Mouse (Mus musculus) heart, adult 18-20 months (tissue): ENCODE results near the gene Osgep. TPM values are rescaled to one million over a fixed set of nuclear protein-coding genes. Genes with fewer than 3 reads are reported as not detected.

ENCODE experiments used
- DNase-seq, 2 experiments: peaks; one replicate each; pipeline ENCODE4 v3.0.0; 2021 to 2022; ENCODE audit warnings: mixed read lengths in 1 of 2
- total RNA-seq, 2 experiments: library from RNA; stranded (reverse); gene quantifications; 2 replicates each; pipeline ENCODE4 v1.2.3; 2021

Gene Osgep
- total RNA-seq, 2 experiments from 2014 or later = 70.2 to 74.5 TPM

GRCm38 (mm10) chr14:50876236-50876950 lies 48.3 kb downstream of the Osgep start:
- no peak for DNase-seq

DNA sequence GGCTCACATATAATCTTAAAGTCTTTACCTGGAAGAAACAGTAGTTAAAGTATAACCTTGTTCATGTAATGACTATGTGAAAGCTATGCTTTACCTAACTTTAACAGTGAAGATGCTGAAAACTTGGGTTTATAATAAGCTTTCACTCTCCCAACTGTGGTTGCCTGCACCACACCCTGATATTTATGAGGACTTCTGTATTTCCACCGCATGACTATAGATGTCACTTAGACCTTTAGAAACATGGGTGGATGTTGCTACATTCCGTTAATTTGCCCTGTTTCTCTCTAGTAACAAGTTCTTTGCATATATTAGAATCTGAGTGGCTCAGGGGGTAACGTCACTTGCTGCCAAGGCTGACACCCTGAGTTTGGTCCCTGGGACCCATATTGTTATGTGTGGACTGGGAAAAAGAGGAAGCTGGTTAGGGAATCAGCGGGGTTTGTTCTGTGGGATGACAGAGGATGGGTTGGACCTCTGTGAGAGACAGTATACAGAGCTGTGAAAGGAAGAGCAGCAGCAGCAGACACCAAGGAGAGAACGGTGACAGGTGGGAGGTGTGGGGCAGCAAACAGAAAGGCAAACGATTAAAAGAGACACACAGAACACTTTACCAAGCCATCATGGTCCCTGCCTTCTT lies 49.0 kb downstream of the Osgep start:
- DNase-seq = no peak

- no peak for DNase-seq
Observed at GRCm38 (mm10) chr14:50875175-50875574, 49.5 kb downstream of the Osgep start.

DNA sequence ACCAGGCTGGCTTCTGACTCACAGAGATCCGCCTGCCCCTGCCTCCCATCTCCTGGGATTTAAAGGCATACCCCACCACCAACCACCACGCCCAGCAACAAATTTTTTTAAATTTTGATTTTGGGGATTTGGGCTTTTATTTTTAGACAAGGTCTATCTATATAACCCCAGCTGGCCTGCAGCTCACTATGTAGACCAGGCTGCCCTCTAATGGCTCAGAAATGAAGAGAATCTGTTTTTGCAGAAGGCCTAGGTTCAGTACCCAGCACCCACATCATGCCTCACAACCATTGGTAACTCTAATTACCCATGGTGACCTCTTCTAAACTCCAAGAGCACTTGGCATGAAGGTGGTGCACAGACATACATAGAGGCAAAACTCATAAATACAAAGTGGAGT lies 53.4 kb downstream of the Osgep start:
- DNase-seq = no peak

- DNase-seq = no peak
Observed at GRCm38 (mm10) chr14:50870805-50871143, 53.9 kb downstream of the Osgep start.

DNA sequence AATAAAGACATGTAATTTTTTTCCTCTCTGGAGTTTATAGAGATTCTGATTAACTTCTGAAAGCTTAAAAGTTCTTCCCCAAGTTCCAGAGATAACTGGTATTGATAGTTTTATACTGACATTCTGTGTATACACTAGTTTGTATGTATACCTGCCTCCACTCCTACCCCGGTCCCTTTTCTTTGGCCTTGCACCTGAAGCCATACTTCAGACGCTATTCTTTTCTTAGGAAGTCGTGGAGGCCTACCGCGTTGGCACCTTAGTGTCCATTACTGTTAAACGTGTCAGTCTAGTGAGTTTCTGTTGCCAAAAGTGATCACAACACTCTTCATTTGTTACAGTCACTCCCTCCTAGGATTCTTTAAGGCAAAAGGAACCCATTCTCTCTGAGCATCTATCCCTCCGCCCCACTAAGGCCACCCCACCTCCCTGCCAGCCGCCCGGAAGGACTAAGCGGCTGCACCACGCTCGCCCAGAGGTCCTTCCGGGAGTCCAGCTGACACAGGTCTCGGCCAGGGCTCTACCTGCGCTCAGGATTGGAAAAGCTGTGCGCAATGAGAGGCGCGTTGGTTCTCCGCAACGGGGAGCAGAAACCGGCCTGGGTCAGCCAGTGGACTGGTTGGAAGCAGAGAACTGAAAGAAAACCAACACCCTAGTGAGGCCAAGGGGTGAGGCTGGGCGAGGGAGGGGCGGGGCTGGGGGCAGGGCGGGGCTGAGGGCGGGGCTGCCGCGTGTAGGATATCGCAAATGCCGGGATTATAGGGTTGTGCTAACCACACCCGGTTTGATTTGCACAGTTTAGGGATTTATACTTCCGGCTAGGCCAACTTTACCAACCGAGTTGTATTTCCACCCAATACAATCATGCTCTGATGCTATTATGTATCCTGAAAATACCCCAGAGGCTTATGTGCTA lies 54.5 kb downstream of the Osgep start, which contains the start of gene Tep1:
Gene Tep1, minus strand, starts transcription at position 672 of the 916 bp plus-strand sequence.
- DNase-seq = peak; percentile 82 to 88

GRCm38 (mm10) chr14:50868656-50869055 lies 56.0 kb downstream of the Osgep start:
- DNase-seq = no peak

DNA sequence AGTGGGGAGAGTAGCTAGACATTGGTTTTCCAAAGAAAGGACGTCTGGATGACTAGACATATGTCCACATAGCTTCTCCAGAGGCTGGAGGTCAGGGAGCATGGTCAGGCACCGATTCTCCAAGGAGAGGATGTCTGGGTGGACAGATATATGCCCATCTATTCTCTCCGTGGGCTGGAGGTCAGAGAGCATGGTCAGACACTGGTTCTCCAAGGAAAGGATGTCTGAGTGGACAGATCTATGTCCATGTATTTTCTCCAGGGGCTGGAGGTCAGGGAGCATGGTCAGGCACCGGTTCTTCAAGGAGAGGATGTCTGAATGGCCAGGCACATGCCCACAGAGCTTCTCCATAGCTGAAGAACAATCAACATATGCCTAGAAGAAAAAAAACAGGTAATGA lies 56.5 kb downstream of the Osgep start:
- DNase-seq = no peak

GRCm38 (mm10) chr14:50866966-50867365 lies 57.7 kb downstream of the Osgep start:
- DNase-seq = no peak

GRCm38 (mm10) chr14:50865005-50865404 lies 59.7 kb downstream of the Osgep start:
- DNase-seq = peak in 1 of 2 experiments; percentile 14

GRCm38 (mm10) chr14:50862641-50863040 lies 62.1 kb downstream of the Osgep start:
- peak in 1 of 2 experiments; percentile 11 for DNase-seq

Other genes starting within 250 kb of the Osgep start
- not detected for gene Olfr747, start 231.7 kb downstream of the Osgep start, total RNA-seq
- not detected for gene Olfr748, start 217.5 kb downstream of the Osgep start, total RNA-seq
- not detected for gene Olfr749, start 179.8 kb downstream of the Osgep start, total RNA-seq
- 10 to 100 TPM; 11.1 to 13.5 TPM for gene Ttc5, start 139.4 kb downstream of the Osgep start, total RNA-seq
- gene Ccnb1ip1, start 117.2 kb downstream of the Osgep start, total RNA-seq = not detected
- gene Parp2, start 117.1 kb downstream of the Osgep start, total RNA-seq = 10 to 100 TPM; 14.9 to 16.4 TPM
- gene Tep1, start 54.3 kb downstream of the Osgep start, total RNA-seq = 10 to 100 TPM; 10.4 to 11.6 TPM
- gene Klhl33, start 27.4 kb downstream of the Osgep start, total RNA-seq = 10 to 100 TPM; 17.0 to 21.9 TPM
- 10 to 100 TPM; 27.0 to 31.7 TPM for gene Apex1, start 75 bp upstream of the Osgep start, total RNA-seq
- gene Pip4p1, start 6.0 kb upstream of the Osgep start, total RNA-seq = 10 to 100 TPM; 20.5 to 25.8 TPM
- gene Pnp, start 6.2 kb upstream of the Osgep start, total RNA-seq = 10 to 100 TPM; 11.4 to 14.8 TPM
- 10 to 100 TPM; 15.7 to 16.5 TPM for gene Gm49342, start 19.6 kb upstream of the Osgep start, total RNA-seq
- 1 to 10 TPM in 1 of 2 experiments, under 1 TPM in 1; 0.89 to 1.0 TPM for gene Pnp2, start 31.1 kb upstream of the Osgep start, total RNA-seq
- under 1 TPM; 0.20 to 0.41 TPM for gene Rnase10, start 82.9 kb upstream of the Osgep start, total RNA-seq
- not detected for gene Rnase9, start 117.0 kb upstream of the Osgep start, total RNA-seq
- not detected for gene Rnase11, start 125.3 kb upstream of the Osgep start, total RNA-seq
- not detected for gene Rnase12, start 132.8 kb upstream of the Osgep start, total RNA-seq
- not detected for gene Olfr750, start 149.5 kb upstream of the Osgep start, total RNA-seq
- gene Rnase4, start 166.2 kb upstream of the Osgep start, total RNA-seq = 10 to 100 TPM; 43.0 to 46.9 TPM
- 1 to 10 TPM; 6.1 to 6.9 TPM for gene Ang, start 166.3 kb upstream of the Osgep start, total RNA-seq
- not detected for gene Eddm3b, start 189.5 kb upstream of the Osgep start, total RNA-seq
- 1 to 10 TPM in 1 of 2 experiments, under 1 TPM in 1; 0.65 to 1.2 TPM for gene Rnase6, start 199.0 kb upstream of the Osgep start, total RNA-seq
- gene Rnase1, start 221.9 kb upstream of the Osgep start, total RNA-seq = 1 to 10 TPM in 1 of 2 experiments, under 1 TPM in 1; 0.89 to 1.3 TPM
- not detected for gene Rnase2b, start 237.4 kb upstream of the Osgep start, total RNA-seq